Mouse (Mus musculus) heart, postnatal 0 days (tissue): ENCODE data around the gene Plekha5. TPM values are rescaled to one million over a fixed set of nuclear protein-coding genes. Genes with fewer than 3 reads are reported as not detected.
A peak's percentile ranks its signal among the peaks of the same experiment; 100 is the strongest.

Experiments used
- ATAC-seq: fragments of 200-750 bp; cut with Nextera tagmentation; 2 replicates; pipeline ENCODE4 v1.8.0; 2017; ENCODE audit warnings: low read depth, moderate number of reproducible peaks, moderate library complexity; ENCODE audit not compliant: insufficient read depth
- DNase-seq: peaks from one replicate; pipeline ENCODE4 v3.0.0-alpha.2; 2016; ENCODE audit warnings: low spot score
- H3K27ac ChIP-seq: fragments of 300-500 bp; sonication (generic); 2 replicates; pipeline ENCODE4 v1.5.1; 2014; ENCODE audit warnings: low read depth, mild to moderate bottlenecking
- H3K27me3 ChIP-seq: fragments of 300-500 bp; sonication (generic); 2 replicates; pipeline ENCODE4 v1.6.1; 2014; ENCODE audit warnings: low read length, mixed read lengths; ENCODE audit not compliant: control insufficient read depth, insufficient read depth
- H3K36me3 ChIP-seq: fragments of 300-500 bp; sonication (generic); replicated peaks from 2 replicates; pipeline ENCODE4 v1.6.1; 2014; ENCODE audit warnings: low read length, mixed read lengths; ENCODE audit not compliant: control insufficient read depth, insufficient read depth
- H3K4me1 ChIP-seq: fragments of 300-500 bp; sonication (generic); 2 replicates; pipeline ENCODE4 v1.6.1; 2014; ENCODE audit warnings: antibody characterized with exemption; ENCODE audit not compliant: control insufficient read depth, insufficient read depth
- H3K4me2 ChIP-seq: fragments of 300-500 bp; sonication (generic); 2 replicates; pipeline ENCODE4 v1.6.1; 2014; ENCODE audit warnings: low read depth, mild to moderate bottlenecking, low read length, moderate library complexity
- H3K4me3 ChIP-seq: fragments of 300-500 bp; sonication (generic); 2 replicates; pipeline ENCODE4 v1.5.1; 2014; ENCODE audit warnings: low read depth, low read length
- H3K9ac ChIP-seq: fragments of 300-500 bp; sonication (generic); replicated peaks from 2 replicates; pipeline ENCODE4 v1.6.1; 2014; ENCODE audit warnings: low read depth, low read length, mixed read lengths
- H3K9me3 ChIP-seq: fragments of 300-500 bp; sonication (generic); replicated peaks from 2 replicates; pipeline ENCODE4 v1.6.1; 2016; ENCODE audit warnings: low read length; ENCODE audit not compliant: control insufficient read depth
- CTCF ChIP-seq: IDR thresholded peaks from 2 replicates; pipeline ENCODE4 v1.5.1; 2016; ENCODE audit warnings: antibody characterized with exemption, control low read depth, low read depth
- EP300 ChIP-seq: IDR thresholded peaks from 2 replicates; pipeline ENCODE4 v1.6.1; 2016; ENCODE audit warnings: antibody characterized with exemption, low read depth
- WGBS: fragments of 180-500 bp; shearing (Covaris S2); extraction: QIAGEN DNeasy Blood & Tissue Kit; methylation state at CpG from one replicate; pipeline ENCODE4 v1.1.7; 2014; 5-methylcytosine and 5-hydroxymethylcytosine counted together
- polyA plus RNA-seq: library from polyadenylated mRNA; unstranded; fragments of >200 nt; fragmentation: Nextera tagmentation; extraction: Ambion mirVana; gene quantifications from 2 replicates; pipeline ENCODE4 v1.2.1, GENCODE M21; 2015
- total RNA-seq: library from RNA; depleted of rRNA; stranded (reverse); fragments of >200 nt; gene quantifications from 2 replicates; pipeline ENCODE4 v1.2.3, GENCODE M21; 2014; ENCODE audit warnings: low replicate concordance

Gene Plekha5
- total and polyA plus RNA-seq, 2 experiments from 2014 or later: 15.4 to 34.0 TPM

- H3K4me3 ChIP-seq: no peak overlapping the region
- peak; percentile 70 for ATAC-seq
Measured at GRCm38 (mm10) chr6:140546648-140547201, 122.9 kb downstream of the Plekha5 start.

GRCm38 (mm10) chr6:140547203-140547944 is 123.5 kb downstream of the Plekha5 start:
- 0 out of 2 replicates have a peak overlapping the region, but pooled peaks have one; percentile 9 for H3K9ac ChIP-seq
- DNase-seq (peak; percentile 26), ATAC-seq (peak; percentile 50; the same call in 1 of the 2 replicates)
- no peak for TF ChIP-seq EP300
- no peak for TF ChIP-seq CTCF
- H3K4me2 ChIP-seq: peak overlapping the region; percentile 14; the same call in 1 of the 2 replicates
- no peaks in the 10 kb centered on the region for H3K27me3 ChIP-seq
- H3K4me1 ChIP-seq: peaks cover 21% of the 10 kb centered on the region
- peak overlapping the region; percentile 73 for H3K27ac ChIP-seq
- H3K9me3 ChIP-seq: no peaks in the 10 kb centered on the region
- WGBS: 44% methylated on average over 11 of the region's 11 CpGs
- H3K4me3 ChIP-seq: no peak overlapping the region
- peaks cover 46% of the 10 kb centered on the region for H3K36me3 ChIP-seq

More at GRCm38 (mm10) chr6:140546648-140547201, 122.9 kb downstream of the Plekha5 start:
- Histone ChIP-seq H3K36me3 (peaks cover 40% of the 10 kb centered on the region), H3K4me1 (peaks cover 21% of the 10 kb centered on the region), H3K9ac (0 out of 2 replicates have a peak overlapping the region, but pooled peaks have one; percentile 9), H3K4me2 (peak overlapping the region; percentile 41), H3K27ac (peak overlapping the region; percentile 73), H3K27me3 (no peaks in the 10 kb centered on the region), H3K9me3 (no peaks in the 10 kb centered on the region)
- TF ChIP-seq CTCF (no peak), EP300 (no peak)
- 8% methylated on average over 12 of the region's 12 CpGs for WGBS
- DNase-seq: peak; percentile 39

GRCm38 (mm10) chr6:140548082-140548769 is 124.4 kb downstream of the Plekha5 start:
- Histone ChIP-seq H3K9ac (no peak overlapping the region), H3K4me1 (peaks cover 21% of the 10 kb centered on the region), H3K4me3 (no peak overlapping the region), H3K9me3 (no peaks in the 10 kb centered on the region), H3K27me3 (no peaks in the 10 kb centered on the region), H3K27ac (0 out of 2 replicates have a peak overlapping the region, but pooled peaks have one; percentile 73), H3K36me3 (peaks cover 49% of the 10 kb centered on the region), H3K4me2 (no peak overlapping the region)
- no peak for ATAC-seq
- no peak for DNase-seq
- TF ChIP-seq EP300 (no peak), CTCF (no peak)
- 62% methylated on average over 5 of the region's 5 CpGs for WGBS

GRCm38 (mm10) chr6:140550741-140551140 is 126.9 kb downstream of the Plekha5 start:
- Histone ChIP-seq H3K27me3 (no peaks in the 10 kb centered on the region), H3K4me1 (peaks cover 21% of the 10 kb centered on the region), H3K4me3 (no peak overlapping the region), H3K36me3 (peaks cover 46% of the 10 kb centered on the region), H3K9me3 (no peaks in the 10 kb centered on the region), H3K4me2 (no peak overlapping the region), H3K9ac (no peak overlapping the region), H3K27ac (no peak overlapping the region)
- no peak for ATAC-seq
- TF ChIP-seq EP300: no peak
- 88% methylated on average over 13 of the region's 13 CpGs for WGBS
- no peak for DNase-seq

- H3K9me3 ChIP-seq: no peaks in the 10 kb centered on the region
- peaks cover 51% of the 10 kb centered on the region for H3K36me3 ChIP-seq
- H3K27me3 ChIP-seq: no peaks in the 10 kb centered on the region
- H3K27ac ChIP-seq: no peak overlapping the region
- H3K4me2 ChIP-seq: no peak overlapping the region
- ATAC-seq (peak; percentile 27; the same call in 1 of the 2 replicates), DNase-seq (peak; percentile 53)
- 39% methylated on average over 4 of the region's 4 CpGs for WGBS
- no peak for TF ChIP-seq EP300
- TF ChIP-seq CTCF: peak; percentile 55
- H3K9ac ChIP-seq: no peak overlapping the region
- no peak overlapping the region for H3K4me3 ChIP-seq
- no peaks in the 10 kb centered on the region for H3K4me1 ChIP-seq
Measured at GRCm38 (mm10) chr6:140554261-140554660, 130.4 kb downstream of the Plekha5 start.
